Mouse (Mus musculus) forebrain, embryonic 11.5 days (tissue): Measurements from ENCODE around the gene Dab1. TPM values are rescaled to one million over a fixed set of nuclear protein-coding genes. Genes with fewer than 3 reads are reported as not detected.

ENCODE experiments used
- ATAC-seq: fragments of 200-750 bp; cut with Nextera tagmentation; replicated peaks from 2 replicates; pipeline ENCODE4 v1.8.0; 2017; ENCODE audit warnings: moderate TSS enrichment; ENCODE audit not compliant: low FRiP score
- DNase-seq: peaks from one replicate; pipeline ENCODE4 v3.0.0-alpha.2; 2017; ENCODE audit warnings: low spot score
- H3K27ac ChIP-seq: fragments of 300-500 bp; sonication (generic); 2 replicates; pipeline ENCODE4 v1.5.1; 2014; ENCODE audit warnings: low read depth, low read length
- H3K27me3 ChIP-seq: fragments of 300-500 bp; sonication (generic); 2 replicates; pipeline ENCODE4 v1.6.1; 2014; ENCODE audit warnings: mild to moderate bottlenecking, low read length, mixed read lengths; ENCODE audit not compliant: control insufficient read depth, insufficient read depth
- H3K36me3 ChIP-seq: fragments of 300-500 bp; sonication (generic); 2 replicates; pipeline ENCODE4 v1.6.1; 2014; ENCODE audit warnings: mild to moderate bottlenecking, low read length, moderate library complexity, mixed read lengths; ENCODE audit not compliant: control insufficient read depth, insufficient read depth
- H3K4me1 ChIP-seq: fragments of 300-500 bp; sonication (generic); replicated peaks from 2 replicates; pipeline ENCODE4 v1.6.1; 2014; ENCODE audit warnings: low read length, mixed read lengths; ENCODE audit not compliant: control insufficient read depth, insufficient read depth
- H3K4me2 ChIP-seq: fragments of 300-500 bp; sonication (generic); 2 replicates; pipeline ENCODE4 v1.6.1; 2014; ENCODE audit warnings: low read depth, mild to moderate bottlenecking, low read length, moderate library complexity, mixed read lengths; ENCODE audit not compliant: severe bottlenecking
- H3K4me3 ChIP-seq: fragments of 300-500 bp; sonication (generic); 2 replicates; pipeline ENCODE4 v1.5.1; 2014; ENCODE audit warnings: low read depth, low read length
- H3K9ac ChIP-seq: fragments of 300-500 bp; sonication (generic); 2 replicates; pipeline ENCODE4 v1.6.1; 2014; ENCODE audit warnings: low read length
- H3K9me3 ChIP-seq: fragments of 300-500 bp; sonication (generic); 2 replicates; pipeline ENCODE4 v1.6.1; 2016; ENCODE audit warnings: low read length, mixed read lengths; ENCODE audit not compliant: control insufficient read depth
- WGBS: fragments of 180-500 bp; shearing (Covaris S2); extraction: QIAGEN DNeasy Blood & Tissue Kit; methylation state at CpG from one replicate; pipeline ENCODE4 v1.1.7; 2014; 5-methylcytosine and 5-hydroxymethylcytosine counted together
- polyA plus RNA-seq: library from polyadenylated mRNA; unstranded; fragments of >200 nt; fragmentation: Nextera tagmentation; extraction: Ambion mirVana; gene quantifications from 2 replicates; pipeline ENCODE4 v1.2.1, GENCODE M21; 2014

The Dab1 gene
- polyA plus RNA-seq, 1 experiment from 2014 or later: 51.6 TPM

GRCm38 (mm10) chr4:103974536-103974935 is 355.4 kb downstream of the Dab1 start:
- no peak overlapping the region for H3K4me3 ChIP-seq
- H3K4me1 ChIP-seq: no peaks in the 10 kb centered on the region
- no peaks in the 10 kb centered on the region for H3K27me3 ChIP-seq
- ATAC-seq: no peak
- 82% methylated on average over 2 of the region's 2 CpGs for WGBS
- no peaks in the 10 kb centered on the region for H3K36me3 ChIP-seq
- no peak overlapping the region for H3K9ac ChIP-seq
- DNase-seq: no peak
- H3K27ac ChIP-seq: no peak overlapping the region
- H3K9me3 ChIP-seq: no peaks in the 10 kb centered on the region
- H3K4me2 ChIP-seq: no peak overlapping the region

- no peak overlapping the region for H3K27ac ChIP-seq
- H3K4me1 ChIP-seq: no peaks in the 10 kb centered on the region
- H3K4me2 ChIP-seq: no peak overlapping the region
- ATAC-seq (no peak), DNase-seq (no peak)
- no peaks in the 10 kb centered on the region for H3K9me3 ChIP-seq
- no peak overlapping the region for H3K4me3 ChIP-seq
- WGBS: 82% methylated on average over 2 of the region's 2 CpGs
- no peaks in the 10 kb centered on the region for H3K27me3 ChIP-seq
- H3K36me3 ChIP-seq: no peaks in the 10 kb centered on the region
- no peak overlapping the region for H3K9ac ChIP-seq
These were observed 355.8 kb downstream of the Dab1 start for GRCm38 (mm10) chr4:103974946-103975345.

- Histone ChIP-seq H3K36me3 (no peaks in the 10 kb centered on the region), H3K27me3 (no peaks in the 10 kb centered on the region), H3K4me2 (no peak overlapping the region), H3K9ac (no peak overlapping the region), H3K9me3 (no peaks in the 10 kb centered on the region), H3K4me1 (no peaks in the 10 kb centered on the region), H3K27ac (no peak overlapping the region), H3K4me3 (no peak overlapping the region)
- DNase-seq (no peak), ATAC-seq (peak; percentile 56; the same call in 1 of the 2 replicates)
- WGBS: 53% methylated on average over 3 of the region's 3 CpGs
These were observed 374.7 kb downstream of the Dab1 start for GRCm38 (mm10) chr4:103993884-103994283.

- H3K9me3 ChIP-seq: no peaks in the 10 kb centered on the region
- H3K27me3 ChIP-seq: no peaks in the 10 kb centered on the region
- H3K27ac ChIP-seq: no peak overlapping the region
- H3K4me3 ChIP-seq: no peak overlapping the region
- H3K9ac ChIP-seq: no peak overlapping the region
- WGBS: 89% methylated on average over 1 of the region's 1 CpGs
- DNase-seq (no peak), ATAC-seq (no peak)
- H3K4me2 ChIP-seq: no peak overlapping the region
- H3K36me3 ChIP-seq: no peaks in the 10 kb centered on the region
- H3K4me1 ChIP-seq: no peaks in the 10 kb centered on the region
These were observed 375.2 kb downstream of the Dab1 start for GRCm38 (mm10) chr4:103994406-103994805.

- no peaks in the 10 kb centered on the region for H3K27me3 ChIP-seq
- WGBS: 81% methylated on average over 5 of the region's 5 CpGs
- H3K4me3 ChIP-seq: no peak overlapping the region
- H3K9me3 ChIP-seq: no peaks in the 10 kb centered on the region
- H3K27ac ChIP-seq: no peak overlapping the region
- no peaks in the 10 kb centered on the region for H3K36me3 ChIP-seq
- no peak overlapping the region for H3K4me2 ChIP-seq
- no peak overlapping the region for H3K9ac ChIP-seq
- DNase-seq (no peak), ATAC-seq (no peak)
- 0 out of 2 replicates have a peak, but pooled peaks cover 2% of the 10 kb centered on the region for H3K4me1 ChIP-seq
These were observed 389.2 kb downstream of the Dab1 start for GRCm38 (mm10) chr4:104008406-104008805.

- Histone ChIP-seq H3K9ac (no peak overlapping the region), H3K4me1 (0 out of 2 replicates have a peak, but pooled peaks cover 2% of the 10 kb centered on the region), H3K4me3 (no peak overlapping the region), H3K9me3 (no peaks in the 10 kb centered on the region), H3K27me3 (no peaks in the 10 kb centered on the region), H3K4me2 (no peak overlapping the region), H3K36me3 (no peaks in the 10 kb centered on the region), H3K27ac (no peak overlapping the region)
- 79% methylated on average over 4 of the region's 4 CpGs for WGBS
- DNase-seq (no peak), ATAC-seq (no peak)
These were observed 392.5 kb downstream of the Dab1 start for GRCm38 (mm10) chr4:104011683-104012082.

- H3K4me3 ChIP-seq: no peak overlapping the region
- no peak overlapping the region for H3K4me2 ChIP-seq
- no peaks in the 10 kb centered on the region for H3K9me3 ChIP-seq
- ATAC-seq (no peak), DNase-seq (no peak)
- H3K27me3 ChIP-seq: no peaks in the 10 kb centered on the region
- no peak overlapping the region for H3K27ac ChIP-seq
- H3K36me3 ChIP-seq: no peaks in the 10 kb centered on the region
- H3K9ac ChIP-seq: no peak overlapping the region
- H3K4me1 ChIP-seq: 0 out of 2 replicates have a peak, but pooled peaks cover 2% of the 10 kb centered on the region
- WGBS: 89% methylated on average over 4 of the region's 4 CpGs
These were observed 393.0 kb downstream of the Dab1 start for GRCm38 (mm10) chr4:104012150-104012549.

- Histone ChIP-seq H3K4me1 (no peaks in the 10 kb centered on the region), H3K4me3 (no peak overlapping the region), H3K36me3 (no peaks in the 10 kb centered on the region), H3K9me3 (no peaks in the 10 kb centered on the region), H3K27me3 (no peaks in the 10 kb centered on the region), H3K9ac (no peak overlapping the region), H3K27ac (no peak overlapping the region), H3K4me2 (no peak overlapping the region)
- ATAC-seq (no peak), DNase-seq (no peak)
- WGBS: 85% methylated on average over 2 of the region's 2 CpGs
These were observed 406.0 kb downstream of the Dab1 start for GRCm38 (mm10) chr4:104025117-104025694.

- no peak for ATAC-seq
- 18% methylated on average over 2 of the region's 2 CpGs for WGBS
- DNase-seq: no peak
- H3K27me3 ChIP-seq: no peaks in the 10 kb centered on the region
- no peak overlapping the region for H3K9ac ChIP-seq
- no peaks in the 10 kb centered on the region for H3K4me1 ChIP-seq
- no peaks in the 10 kb centered on the region for H3K36me3 ChIP-seq
- no peak overlapping the region for H3K27ac ChIP-seq
- no peaks in the 10 kb centered on the region for H3K9me3 ChIP-seq
- no peak overlapping the region for H3K4me3 ChIP-seq
- H3K4me2 ChIP-seq: no peak overlapping the region
These were observed 407.7 kb downstream of the Dab1 start for GRCm38 (mm10) chr4:104026834-104027233.
